Mouse (Mus musculus): ENCODE measurements at regions not wholly inside any gene's neighbourhood (a gene's known extent, or its start where the extent isn't known, plus 50 kb on each side); places are given as distances from the start of the nearest gene placed in this dataset.
A peak's percentile ranks its signal among the peaks of the same experiment; 100 is the strongest.

GRCm38 (mm10) chr14:105056171-105056570, 121.0 kb downstream of the Rbm26 start:
- Histone ChIP-seq H3K4me3 (ENCODE audit: insufficient read depth, low read length) (no peak overlapping the region), H3K27ac (ENCODE audit: insufficient read depth, low read length) (no peak overlapping the region), H3K4me1 (ENCODE audit: control insufficient read depth, insufficient read depth, low read length) (no peaks in the 10 kb centered on the region)
- TF ChIP-seq CTCF (IDR thresholded peaks at IDR 0.05; ENCODE audit: extremely low read depth, insufficient read depth, low read length) (no peak), POLR2A (IDR thresholded peaks at IDR 0.05; ENCODE audit: extremely low read depth, insufficient read depth, low read length) (no peak)

- H3K4me3 ChIP-seq (ENCODE audit: insufficient read depth, low read length), result no peak overlapping the region
- no peak for TF ChIP-seq POLR2A (IDR thresholded peaks at IDR 0.05; ENCODE audit: extremely low read depth, insufficient read depth, low read length)
- no peak for TF ChIP-seq CTCF (IDR thresholded peaks at IDR 0.05; ENCODE audit: extremely low read depth, insufficient read depth, low read length)
- H3K27ac ChIP-seq (ENCODE audit: insufficient read depth, low read length), result no peak overlapping the region
- no peaks in the 10 kb centered on the region for H3K4me1 ChIP-seq (ENCODE audit: control insufficient read depth, insufficient read depth, low read length)
Measured at GRCm38 (mm10) chr14:105038798-105039197, 138.3 kb downstream of the Rbm26 start.

GRCm38 (mm10) chr14:105034712-105035377, 142.3 kb downstream of the Rbm26 start:
- Histone ChIP-seq H3K4me3 (ENCODE audit: insufficient read depth, low read length) (no peak overlapping the region), H3K4me1 (ENCODE audit: control insufficient read depth, insufficient read depth, low read length) (no peaks in the 10 kb centered on the region), H3K27ac (ENCODE audit: insufficient read depth, low read length) (no peak overlapping the region)
- TF ChIP-seq CTCF (IDR thresholded peaks at IDR 0.05; ENCODE audit: extremely low read depth, insufficient read depth, low read length) (peak; percentile 16; the same call in 1 of the 2 replicates), POLR2A (IDR thresholded peaks at IDR 0.05; ENCODE audit: extremely low read depth, insufficient read depth, low read length) (no peak)

GRCm38 (mm10) chr14:105019971-105020370, 157.2 kb downstream of the Rbm26 start:
- no peak for TF ChIP-seq CTCF (IDR thresholded peaks at IDR 0.05; ENCODE audit: extremely low read depth, insufficient read depth, low read length)
- no peak for TF ChIP-seq POLR2A (IDR thresholded peaks at IDR 0.05; ENCODE audit: extremely low read depth, insufficient read depth, low read length)
- no peak overlapping the region for H3K4me3 ChIP-seq (ENCODE audit: insufficient read depth, low read length)

GRCm38 (mm10) chr14:105016089-105016846, 160.9 kb downstream of the Rbm26 start:
- TF ChIP-seq POLR2A (IDR thresholded peaks at IDR 0.05; ENCODE audit: extremely low read depth, insufficient read depth, low read length) (no peak), CTCF (IDR thresholded peaks at IDR 0.05; ENCODE audit: extremely low read depth, insufficient read depth, low read length) (no peak)
- Histone ChIP-seq H3K4me3 (ENCODE audit: insufficient read depth, low read length) (no peak overlapping the region), H3K4me1 (ENCODE audit: control insufficient read depth, insufficient read depth, low read length) (no peaks in the 10 kb centered on the region), H3K27ac (ENCODE audit: insufficient read depth, low read length) (no peak overlapping the region)

More at GRCm38 (mm10) chr14:105019971-105020370, 157.2 kb downstream of the Rbm26 start:
- Histone ChIP-seq H3K4me1 (ENCODE audit: control insufficient read depth, insufficient read depth, low read length) (no peaks in the 10 kb centered on the region), H3K27ac (ENCODE audit: insufficient read depth, low read length) (no peak overlapping the region)

- Histone ChIP-seq H3K4me3 (ENCODE audit: insufficient read depth, low read length) (no peak overlapping the region), H3K4me1 (ENCODE audit: control insufficient read depth, insufficient read depth, low read length) (no peaks in the 10 kb centered on the region), H3K27ac (ENCODE audit: insufficient read depth, low read length) (no peak overlapping the region)
- TF ChIP-seq POLR2A (IDR thresholded peaks at IDR 0.05; ENCODE audit: extremely low read depth, insufficient read depth, low read length) (no peak), CTCF (IDR thresholded peaks at IDR 0.05; ENCODE audit: extremely low read depth, insufficient read depth, low read length) (no peak)
Measured at GRCm38 (mm10) chr14:105015278-105015677, 161.8 kb downstream of the Rbm26 start.

- no peak overlapping the region for H3K27ac ChIP-seq (ENCODE audit: insufficient read depth, low read length)
- TF ChIP-seq CTCF (IDR thresholded peaks at IDR 0.05; ENCODE audit: extremely low read depth, insufficient read depth, low read length) (no peak), POLR2A (IDR thresholded peaks at IDR 0.05; ENCODE audit: extremely low read depth, insufficient read depth, low read length) (no peak)
- H3K4me1 ChIP-seq (ENCODE audit: control insufficient read depth, insufficient read depth, low read length), result no peaks in the 10 kb centered on the region
- H3K4me3 ChIP-seq (ENCODE audit: insufficient read depth, low read length), result no peak overlapping the region
Measured at GRCm38 (mm10) chr14:105010742-105011141, 166.4 kb downstream of the Rbm26 start.

- H3K27ac ChIP-seq (ENCODE audit: insufficient read depth, low read length), result no peak overlapping the region
- TF ChIP-seq CTCF (IDR thresholded peaks at IDR 0.05; ENCODE audit: extremely low read depth, insufficient read depth, low read length) (no peak), POLR2A (IDR thresholded peaks at IDR 0.05; ENCODE audit: extremely low read depth, insufficient read depth, low read length) (no peak)
- no peaks in the 10 kb centered on the region for H3K4me1 ChIP-seq (ENCODE audit: control insufficient read depth, insufficient read depth, low read length)
- no peak overlapping the region for H3K4me3 ChIP-seq (ENCODE audit: insufficient read depth, low read length)
Measured at GRCm38 (mm10) chr14:105008331-105008730, 168.8 kb downstream of the Rbm26 start.

GRCm38 (mm10) chr14:104994066-104994465, 183.1 kb downstream of the Rbm26 start:
- Histone ChIP-seq H3K4me3 (ENCODE audit: insufficient read depth, low read length) (no peak overlapping the region), H3K27ac (ENCODE audit: insufficient read depth, low read length) (no peak overlapping the region), H3K4me1 (ENCODE audit: control insufficient read depth, insufficient read depth, low read length) (no peaks in the 10 kb centered on the region)
- TF ChIP-seq CTCF (IDR thresholded peaks at IDR 0.05; ENCODE audit: extremely low read depth, insufficient read depth, low read length) (no peak), POLR2A (IDR thresholded peaks at IDR 0.05; ENCODE audit: extremely low read depth, insufficient read depth, low read length) (no peak)

- Histone ChIP-seq H3K27ac (ENCODE audit: insufficient read depth, low read length) (no peak overlapping the region), H3K4me3 (ENCODE audit: insufficient read depth, low read length) (no peak overlapping the region)
- no peak for TF ChIP-seq CTCF (IDR thresholded peaks at IDR 0.05; ENCODE audit: extremely low read depth, insufficient read depth, low read length)
- TF ChIP-seq POLR2A (IDR thresholded peaks at IDR 0.05; ENCODE audit: extremely low read depth, insufficient read depth, low read length), result no peak
Measured at GRCm38 (mm10) chr14:104966046-104966445, 211.1 kb downstream of the Rbm26 start.

More at GRCm38 (mm10) chr14:104966046-104966445, 211.1 kb downstream of the Rbm26 start:
- H3K4me1 ChIP-seq (ENCODE audit: control insufficient read depth, insufficient read depth, low read length), result no peaks in the 10 kb centered on the region

Data from cortical plate, adult 2 months (tissue).